Mouse (Mus musculus) frontal cortex, adult (tissue): ENCODE measurements at regions not wholly inside any gene's neighbourhood (a gene's known extent, or its start where the extent isn't known, plus 50 kb on each side); places are given as distances from the start of the nearest gene placed in this dataset.
"Not testable (repeated sequence)": the region's sequence is repeated elsewhere in the genome, so short reads cannot be mapped to it uniquely, and the experiment has no call there.

ENCODE experiments used
- ATAC-seq: cut with Nextera tagmentation; 2 replicates; pipeline ENCODE4 v1.9.2; 2017; ENCODE audit warnings: mild to moderate bottlenecking, moderate library complexity, mixed read lengths; ENCODE audit not compliant: low TSS enrichment

- not testable (repeated sequence) for ATAC-seq
These were observed 56.9 kb downstream of the Zfp36l1 start for GRCm38 (mm10) chr12:80055894-80056293.

GRCm38 (mm10) chr12:80055394-80055793 is 57.4 kb downstream of the Zfp36l1 start:
- ATAC-seq = no peak

- no peak for ATAC-seq
These were observed 58.2 kb downstream of the Zfp36l1 start for GRCm38 (mm10) chr12:80054655-80055037.

GRCm38 (mm10) chr12:80053902-80054654 is 58.7 kb downstream of the Zfp36l1 start:
- no peak for ATAC-seq

GRCm38 (mm10) chr12:80048215-80048979 is 64.4 kb downstream of the Zfp36l1 start:
- ATAC-seq = no peak

GRCm38 (mm10) chr12:80046625-80047303 is 66.0 kb downstream of the Zfp36l1 start:
- ATAC-seq = no peak

- ATAC-seq = no peak
These were observed 71.1 kb downstream of the Zfp36l1 start for GRCm38 (mm10) chr12:80041510-80042324.

GRCm38 (mm10) chr12:80041012-80041411 is 71.8 kb downstream of the Zfp36l1 start:
- no peak for ATAC-seq

GRCm38 (mm10) chr12:80040233-80040632 is 72.6 kb downstream of the Zfp36l1 start:
- ATAC-seq = no peak

GRCm38 (mm10) chr12:80039150-80039549 is 73.7 kb downstream of the Zfp36l1 start:
- no peak for ATAC-seq

GRCm38 (mm10) chr12:80035500-80036271 is 77.1 kb downstream of the Zfp36l1 start:
- no peak for ATAC-seq

GRCm38 (mm10) chr12:80034963-80035411 is 77.8 kb downstream of the Zfp36l1 start:
- ATAC-seq = no peak

GRCm38 (mm10) chr12:80034100-80034499 is 78.7 kb downstream of the Zfp36l1 start:
- no peak for ATAC-seq

- no peak for ATAC-seq
These were observed 80.3 kb downstream of the Zfp36l1 start for GRCm38 (mm10) chr12:80032520-80032919.

GRCm38 (mm10) chr12:80028301-80028700 is 84.5 kb downstream of the Zfp36l1 start:
- ATAC-seq = no peak

GRCm38 (mm10) chr12:80023107-80024078 is 89.4 kb downstream of the Zfp36l1 start:
- no peak for ATAC-seq

- ATAC-seq = no peak
These were observed 90.4 kb downstream of the Zfp36l1 start for GRCm38 (mm10) chr12:80022181-80023106.

- no peak for ATAC-seq
These were observed 91.8 kb downstream of the Zfp36l1 start for GRCm38 (mm10) chr12:80021030-80021473.
